In genomic region chr17:23993559-23994428, GRCm38 (mm10) we compare ENCODE assay signal across 7 mouse cellular contexts. TPM values are rescaled to one million over a fixed set of nuclear protein-coding genes. Genes with fewer than 3 reads are reported as not detected.
DNase-seq lines count a peak whose midpoint lies in the region; ATAC-seq and TF ChIP-seq lines count a peak whose summit lies in the region.

No protein-coding gene starts in this region.

- no peaks in the 10 kb centered on the region for H3K36me3 ChIP-seq in embryonic facial prominence, embryonic 12.5 days
- no peaks in the 10 kb centered on the region for H3K36me3 ChIP-seq in limb, embryonic 13.5 days
- H3K36me3 ChIP-seq in midbrain, embryonic 16.5 days (ENCODE audit: control insufficient read depth, insufficient read depth, low read length): no peaks in the 10 kb centered on the region
- no peaks in the 10 kb centered on the region for H3K36me3 ChIP-seq in spleen, adult 2 months (ENCODE audit: control insufficient read depth, insufficient read depth, low read length)

- no peak overlapping the region for H3K27ac ChIP-seq in embryonic facial prominence, embryonic 12.5 days
- H3K27ac ChIP-seq in limb, embryonic 13.5 days: no peak overlapping the region
- H3K27ac ChIP-seq in midbrain, embryonic 16.5 days (ENCODE audit: low read length): peak overlapping the region; percentile 59
- H3K27ac ChIP-seq in spleen, adult 2 months (ENCODE audit: insufficient read depth, low read length): no peak overlapping the region

- 9% methylated on average over 31 of the region's 31 CpGs for WGBS in embryonic facial prominence, embryonic 12.5 days
- WGBS in limb, embryonic 13.5 days: 10% methylated on average over 31 of the region's 31 CpGs
- WGBS in midbrain, embryonic 16.5 days: 10% methylated on average over 31 of the region's 31 CpGs
- WGBS in spleen, adult 2 months: 13% methylated on average over 31 of the region's 31 CpGs

- TF ChIP-seq CTCF in spleen, adult 2 months (IDR thresholded peaks at IDR 0.05; ENCODE audit: extremely low read depth, insufficient read depth, insufficient read length, insufficient replicate concordance): peak; percentile 53; the same call in 1 of the 2 replicates

- H3K4me3 ChIP-seq in embryonic facial prominence, embryonic 12.5 days: peak overlapping the region; percentile 14
- peak overlapping the region; percentile 34 for H3K4me3 ChIP-seq in limb, embryonic 13.5 days
- H3K4me3 ChIP-seq in midbrain, embryonic 16.5 days (ENCODE audit: low read depth, low read length): peak overlapping the region; percentile 33
- H3K4me3 ChIP-seq in spleen, adult 2 months (ENCODE audit: extremely low read depth, insufficient read depth, insufficient read length): no peak overlapping the region

- no peaks in the 10 kb centered on the region for H3K9me3 ChIP-seq in embryonic facial prominence, embryonic 12.5 days
- no peaks in the 10 kb centered on the region for H3K9me3 ChIP-seq in limb, embryonic 13.5 days
- no peaks in the 10 kb centered on the region for H3K9me3 ChIP-seq in midbrain, embryonic 16.5 days (replicated peaks; ENCODE audit: control insufficient read depth, low read length, poor library complexity, severe bottlenecking)

- TF ChIP-seq POLR2A in spleen, adult 2 months (IDR thresholded peaks at IDR 0.05; ENCODE audit: low read depth, low read length): no peak

- peak overlapping the region; percentile 51 for H3K4me2 ChIP-seq in embryonic facial prominence, embryonic 12.5 days (replicated peaks)
- H3K4me2 ChIP-seq in limb, embryonic 13.5 days (replicated peaks): peak overlapping the region; percentile 67
- peak overlapping the region; percentile 74 for H3K4me2 ChIP-seq in midbrain, embryonic 16.5 days (ENCODE audit: low read length)

- 0 out of 2 replicates have a peak overlapping the region, but pooled peaks have one; percentile 36 for H3K9ac ChIP-seq in embryonic facial prominence, embryonic 12.5 days
- peak overlapping the region; percentile 65 for H3K9ac ChIP-seq in limb, embryonic 13.5 days
- H3K9ac ChIP-seq in midbrain, embryonic 16.5 days (ENCODE audit: low read depth, low read length): peak overlapping the region; percentile 80

- peak; percentile 94 for DNase-seq in adrenal gland, postnatal 25 days
- peak; percentile 82 for DNase-seq in heart, adult 8-10 months (ENCODE audit: low spot score)
- peak; percentile 87 to 96 for DNase-seq in kidney, adult 8-10 months
- DNase-seq in spleen, adult 2 months (ENCODE audit: low read depth in 1 of 2, low spot score in 2 of 2): peak; percentile 57 to 78

- ATAC-seq in embryonic facial prominence, embryonic 12.5 days (ENCODE audit: insufficient number of reproducible peaks, insufficient read depth, low FRiP score, low TSS enrichment): peak; percentile 47; the same call in 1 of the 2 replicates
- peak; percentile 61 for ATAC-seq in limb, embryonic 13.5 days (ENCODE audit: low FRiP score, low read depth)
- peak; percentile 86 for ATAC-seq in midbrain, embryonic 16.5 days

- H3K4me1 ChIP-seq in embryonic facial prominence, embryonic 12.5 days: 0 out of 2 replicates have a peak, but pooled peaks cover 3% of the 10 kb centered on the region
- peaks cover 4% of the 10 kb centered on the region; the same call in 1 of the 2 replicates for H3K4me1 ChIP-seq in limb, embryonic 13.5 days
- peaks cover 6% of the 10 kb centered on the region; the same call in 1 of the 2 replicates for H3K4me1 ChIP-seq in midbrain, embryonic 16.5 days (ENCODE audit: control insufficient read depth, insufficient read depth, low read length)
- H3K4me1 ChIP-seq in spleen, adult 2 months (ENCODE audit: control insufficient read depth, insufficient read depth, insufficient read length): 0 out of 2 replicates have a peak, but pooled peaks cover 3% of the 10 kb centered on the region

- peaks cover 5% of the 10 kb centered on the region; the same call in 1 of the 2 replicates for H3K27me3 ChIP-seq in embryonic facial prominence, embryonic 12.5 days
- H3K27me3 ChIP-seq in limb, embryonic 13.5 days: peaks cover 4% of the 10 kb centered on the region; the same call in 1 of the 2 replicates
- H3K27me3 ChIP-seq in midbrain, embryonic 16.5 days (ENCODE audit: control insufficient read depth, insufficient read depth, low read depth, low read length): no peaks in the 10 kb centered on the region
- no peaks in the 10 kb centered on the region for H3K27me3 ChIP-seq in spleen, adult 2 months (ENCODE audit: control insufficient read depth, insufficient read depth, low read length)

RNA-seq across cellular contexts. Expression of gene Prss22, which starts 4.1 kb away (rescaled TPM):
- total RNA-seq in adrenal gland, postnatal 25 days (2021): not detected in 2 replicates
- polyA plus RNA-seq in embryonic facial prominence, embryonic 12.5 days (2016; fragmentation: Nextera tagmentation; extraction: Ambion mirVana): 1.2 and 1.7 TPM in 2 replicates
- not detected for total RNA-seq in heart, adult 8-10 months (2022)
- polyA plus RNA-seq in limb, embryonic 13.5 days (2015; fragmentation: Nextera tagmentation; extraction: Ambion mirVana): 0.47 and 0.60 TPM in 2 replicates
- polyA plus RNA-seq in midbrain, embryonic 16.5 days (2015; fragmentation: Nextera tagmentation; extraction: Ambion mirVana): not detected in 2 replicates
- 0.06 TPM in 1 of 2 replicates, not detected in the other for polyA plus RNA-seq in spleen, adult 2 months (2012; rRNA removed)

RNA-seq across cellular contexts. Expression of gene Prss30, which starts 13.4 kb away (rescaled TPM):
- 0.36 TPM in 1 of 2 replicates, not detected in the other for total RNA-seq in adrenal gland, postnatal 25 days (2021)
- not detected in 2 replicates for polyA plus RNA-seq in embryonic facial prominence, embryonic 12.5 days (2016; fragmentation: Nextera tagmentation; extraction: Ambion mirVana)
- total RNA-seq in heart, adult 8-10 months (2022): not detected
- polyA plus RNA-seq in limb, embryonic 13.5 days (2015; fragmentation: Nextera tagmentation; extraction: Ambion mirVana): not detected in 2 replicates
- polyA plus RNA-seq in midbrain, embryonic 16.5 days (2015; fragmentation: Nextera tagmentation; extraction: Ambion mirVana): 0.24 TPM in 1 of 2 replicates, not detected in the other
- polyA plus RNA-seq in spleen, adult 2 months (2012; rRNA removed): 10.8 and 13.6 TPM in 2 replicates

RNA-seq across cellular contexts. Expression of gene Sbpl, which starts 38.7 kb away (rescaled TPM):
- not detected in 2 replicates for total RNA-seq in adrenal gland, postnatal 25 days (2021)
- not detected in 2 replicates for polyA plus RNA-seq in embryonic facial prominence, embryonic 12.5 days (2016; fragmentation: Nextera tagmentation; extraction: Ambion mirVana)
- total RNA-seq in heart, adult 8-10 months (2022): not detected
- polyA plus RNA-seq in limb, embryonic 13.5 days (2015; fragmentation: Nextera tagmentation; extraction: Ambion mirVana): not detected in 2 replicates
- polyA plus RNA-seq in midbrain, embryonic 16.5 days (2015; fragmentation: Nextera tagmentation; extraction: Ambion mirVana): not detected in 2 replicates
- polyA plus RNA-seq in spleen, adult 2 months (2012; rRNA removed): not detected in 2 replicates

RNA-seq across cellular contexts. Expression of gene Prss27, which starts 44.1 kb away (rescaled TPM):
- total RNA-seq in adrenal gland, postnatal 25 days (2021): 0.43 TPM in 1 of 2 replicates, not detected in the other
- 0.22 and 0.24 TPM in 2 replicates for polyA plus RNA-seq in embryonic facial prominence, embryonic 12.5 days (2016; fragmentation: Nextera tagmentation; extraction: Ambion mirVana)
- total RNA-seq in heart, adult 8-10 months (2022): not detected
- polyA plus RNA-seq in limb, embryonic 13.5 days (2015; fragmentation: Nextera tagmentation; extraction: Ambion mirVana): 0.52 and 0.55 TPM in 2 replicates
- 0.19 and 0.27 TPM in 2 replicates for polyA plus RNA-seq in midbrain, embryonic 16.5 days (2015; fragmentation: Nextera tagmentation; extraction: Ambion mirVana)
- polyA plus RNA-seq in spleen, adult 2 months (2012; rRNA removed): 0.07 TPM in 1 of 2 replicates, not detected in the other

RNA-seq across cellular contexts. Expression of gene Sbp, which starts 52.3 kb away (rescaled TPM):
- total RNA-seq in adrenal gland, postnatal 25 days (2021): not detected in 2 replicates
- not detected in 2 replicates for polyA plus RNA-seq in embryonic facial prominence, embryonic 12.5 days (2016; fragmentation: Nextera tagmentation; extraction: Ambion mirVana)
- total RNA-seq in heart, adult 8-10 months (2022): not detected
- not detected in 2 replicates for polyA plus RNA-seq in limb, embryonic 13.5 days (2015; fragmentation: Nextera tagmentation; extraction: Ambion mirVana)
- polyA plus RNA-seq in midbrain, embryonic 16.5 days (2015; fragmentation: Nextera tagmentation; extraction: Ambion mirVana): not detected in 2 replicates
- polyA plus RNA-seq in spleen, adult 2 months (2012; rRNA removed): not detected in 2 replicates
